Mouse (Mus musculus) spleen, postnatal 4 days (tissue): ENCODE results near the gene Uncx.
"Not testable (repeated sequence)": the region's sequence is repeated elsewhere in the genome, so short reads cannot be mapped to it uniquely, and the experiment has no call there.

Experiments used
- DNase-seq, 2 experiments: peaks; one replicate each; pipeline ENCODE4 v3.0.0; 2022; ENCODE audit warnings: low spot score in 2 of 2

Gene Uncx

DNA sequence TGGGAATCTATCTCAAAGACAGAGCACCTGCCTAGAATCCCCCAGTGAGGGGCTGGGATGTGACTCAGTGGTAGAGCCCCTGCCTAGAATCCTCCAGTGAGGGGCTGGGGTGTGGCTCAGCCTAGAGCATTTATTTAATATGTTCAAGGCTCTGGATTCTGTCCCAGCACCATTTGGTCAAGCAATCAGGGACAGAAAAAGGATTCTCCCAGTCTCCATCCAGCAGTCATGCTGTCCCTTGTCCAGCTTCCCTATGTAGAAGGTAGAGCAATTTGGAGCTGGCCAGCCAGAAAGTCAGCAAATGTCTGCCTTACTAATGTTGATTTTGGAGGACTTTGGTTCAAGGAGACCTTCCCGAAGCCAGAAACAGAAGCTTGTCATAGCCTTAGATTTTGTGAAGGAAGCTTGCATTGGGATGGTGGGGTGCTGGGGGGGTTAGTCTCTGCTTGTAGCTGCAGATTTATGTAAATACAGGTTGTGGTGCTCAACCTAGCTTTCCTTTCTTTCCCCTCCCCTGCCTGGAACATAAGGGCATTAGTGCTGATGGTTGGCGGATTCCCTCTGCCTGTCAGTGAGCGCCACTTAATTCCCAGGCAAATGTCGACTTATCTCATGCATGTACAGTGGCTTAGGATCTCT is 18.2 kb downstream of the Uncx start:
- no peak for DNase-seq

DNA sequence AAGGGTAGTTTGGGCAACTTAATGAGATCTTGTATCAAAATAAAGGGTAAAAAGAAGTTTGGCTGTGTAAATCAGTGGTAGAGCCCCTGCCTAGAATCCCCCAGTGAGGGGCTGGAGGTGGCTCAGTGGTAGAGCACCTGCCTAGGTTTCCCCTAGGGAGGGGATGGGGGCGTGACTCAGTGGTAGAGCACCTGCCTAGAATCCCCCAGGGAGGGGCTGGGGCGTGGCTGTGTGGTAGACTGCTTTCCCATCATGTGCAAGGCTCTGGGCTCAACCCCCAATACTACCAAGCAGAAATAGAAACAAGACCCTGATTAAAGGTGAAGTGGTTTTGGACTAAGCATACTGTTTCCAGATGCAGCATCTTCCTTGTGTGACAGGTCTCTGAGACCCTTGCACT is 21.4 kb downstream of the Uncx start:
- DNase-seq: no peak

DNA sequence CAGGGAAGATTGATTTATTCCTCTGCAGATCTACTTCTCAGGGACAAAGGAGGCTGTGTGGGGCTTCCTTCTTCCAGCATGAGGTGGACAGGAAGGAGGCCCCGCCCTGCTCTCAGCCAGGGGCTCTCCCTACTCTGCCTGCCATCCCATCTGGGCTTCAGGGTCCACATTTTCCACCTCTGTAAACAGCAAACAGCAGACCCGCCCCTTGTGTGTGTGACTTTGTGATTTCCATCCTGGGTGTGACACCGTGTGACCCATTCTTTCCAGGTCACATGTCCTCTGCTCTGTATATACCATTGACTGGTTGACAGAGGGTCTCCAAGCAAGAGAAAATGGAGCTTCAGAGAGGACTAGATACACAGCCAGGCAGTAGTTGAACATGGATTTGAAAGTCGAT is 22.2 kb downstream of the Uncx start:
- no peak for DNase-seq

DNA sequence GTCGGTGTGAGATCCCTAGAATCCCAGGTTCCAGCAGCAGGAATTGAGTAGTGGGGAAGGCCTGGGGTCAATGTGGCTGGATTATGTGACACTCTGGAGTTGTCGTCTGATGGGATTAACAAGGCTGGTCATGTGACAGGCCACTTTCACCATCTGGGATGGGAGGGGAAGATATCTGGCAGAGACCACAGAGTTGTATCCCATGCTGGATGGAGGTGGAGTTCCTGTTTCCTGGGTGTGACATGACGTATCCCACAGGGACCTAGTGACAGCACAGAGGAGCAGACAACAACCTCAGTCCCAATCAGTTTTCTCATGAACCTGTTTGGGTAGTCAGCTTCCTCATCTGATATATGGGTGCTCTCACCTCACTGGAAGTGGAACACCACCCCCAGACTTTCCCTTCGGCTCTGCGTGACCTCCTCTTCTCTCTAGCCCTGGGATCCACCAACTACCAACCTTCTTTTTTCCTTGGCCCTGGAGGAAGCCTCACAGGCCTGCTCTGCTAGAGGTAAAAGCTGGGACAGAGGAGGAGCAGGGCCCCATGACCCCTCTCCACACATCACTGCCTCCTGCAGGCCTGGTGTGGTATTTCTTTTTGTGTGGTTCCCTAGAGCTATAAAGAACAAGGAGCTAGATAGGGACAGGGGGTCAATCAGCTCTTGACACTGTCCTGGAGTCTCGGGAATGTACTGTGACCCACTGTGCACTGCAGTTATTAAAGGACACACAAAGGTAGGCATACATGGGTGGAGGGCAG is 23.5 kb downstream of the Uncx start:
- no peak for DNase-seq

DNA sequence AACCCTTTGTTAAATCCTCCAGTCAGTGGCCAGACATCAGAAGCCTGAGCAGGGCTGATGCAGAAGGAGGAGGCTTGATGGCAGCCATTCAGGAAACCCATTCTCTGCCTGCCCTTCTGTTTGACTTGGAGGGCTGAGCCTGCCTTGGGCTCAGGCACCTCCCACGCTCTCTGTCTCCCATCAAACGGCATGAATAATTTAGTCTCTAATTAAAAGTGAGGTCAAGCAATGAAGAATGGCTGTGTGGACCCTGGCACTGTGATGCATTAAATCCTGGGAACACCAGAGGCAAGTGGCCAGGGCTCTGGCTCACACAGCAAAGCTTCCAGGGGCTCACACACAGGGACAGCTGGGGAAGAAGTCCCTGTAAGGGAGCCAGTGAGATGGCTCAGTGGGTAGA is 24.8 kb downstream of the Uncx start:
- no peak for DNase-seq

DNA sequence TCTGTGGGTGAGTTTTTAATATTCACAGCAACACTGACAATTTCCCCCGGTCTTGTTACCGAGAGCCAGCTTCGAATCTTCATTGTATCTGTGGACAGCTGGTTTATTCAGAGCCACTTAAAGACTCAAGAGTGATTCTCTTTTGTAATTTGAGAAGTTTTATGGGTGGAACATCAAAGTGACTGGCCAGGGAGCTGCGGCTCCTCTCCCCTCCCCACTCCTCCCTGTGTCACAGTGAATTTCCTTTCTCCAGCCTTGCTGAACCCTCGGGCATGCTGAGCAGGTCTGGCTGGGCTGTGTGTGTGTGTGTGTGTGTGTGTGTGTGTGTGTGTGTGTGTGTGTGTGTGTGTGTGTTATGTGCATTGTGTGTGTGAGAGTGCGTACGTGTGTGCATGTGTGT is 29.2 kb downstream of the Uncx start:
- no peak for DNase-seq

DNA sequence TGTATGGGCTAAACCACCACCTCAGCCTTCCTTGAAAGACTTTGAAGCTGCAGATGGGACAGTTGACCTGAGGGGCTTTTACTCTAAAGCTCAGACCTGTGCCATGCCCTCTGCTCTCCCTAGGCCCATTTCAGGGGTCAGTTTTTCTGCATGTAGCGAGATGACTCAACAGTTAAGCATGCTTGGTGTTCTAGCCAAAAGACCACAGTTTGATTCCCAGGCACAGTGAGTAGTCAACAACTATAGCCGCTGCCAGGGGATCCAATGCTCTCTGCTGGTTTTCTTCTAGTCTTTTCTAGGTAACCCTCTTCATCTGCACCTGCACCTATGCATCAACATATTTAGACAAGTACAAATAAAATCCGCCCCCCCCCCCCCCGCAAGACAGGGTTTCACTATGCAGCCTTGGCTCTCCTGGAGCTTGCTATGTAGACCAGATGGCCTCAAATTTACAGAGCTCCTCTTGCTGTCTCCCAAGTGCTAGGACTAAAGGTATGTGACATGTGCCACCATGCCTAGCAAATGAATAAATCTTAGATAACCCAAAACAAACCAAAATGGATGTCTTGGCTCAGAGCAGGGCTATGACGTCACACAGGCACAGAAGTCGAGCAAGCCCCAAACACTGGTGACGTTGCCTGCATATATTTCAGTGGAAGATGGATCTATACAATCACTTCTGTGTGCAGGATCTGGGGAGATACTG is 30.5 kb downstream of the Uncx start:
- no peak for DNase-seq

DNA sequence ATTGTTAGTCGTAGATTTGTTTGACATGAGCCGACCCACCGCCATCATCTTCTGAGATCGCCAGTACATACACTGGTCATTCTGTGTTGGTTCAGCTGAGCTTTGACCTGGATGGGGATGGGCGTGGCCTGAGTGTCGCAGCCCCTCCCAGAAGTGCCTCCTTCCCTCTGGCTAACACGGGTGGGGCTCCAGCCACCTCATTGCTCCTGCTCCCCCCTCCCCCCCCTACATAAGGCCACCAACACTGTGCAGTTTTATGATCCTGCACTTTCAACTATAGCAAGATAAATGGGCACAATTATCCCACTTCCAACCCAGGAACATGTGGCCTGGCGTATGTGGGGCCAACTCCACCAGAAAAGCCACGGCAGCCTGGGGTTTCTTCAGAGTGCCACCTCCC is 31.8 kb downstream of the Uncx start:
- DNase-seq: no peak

DNA sequence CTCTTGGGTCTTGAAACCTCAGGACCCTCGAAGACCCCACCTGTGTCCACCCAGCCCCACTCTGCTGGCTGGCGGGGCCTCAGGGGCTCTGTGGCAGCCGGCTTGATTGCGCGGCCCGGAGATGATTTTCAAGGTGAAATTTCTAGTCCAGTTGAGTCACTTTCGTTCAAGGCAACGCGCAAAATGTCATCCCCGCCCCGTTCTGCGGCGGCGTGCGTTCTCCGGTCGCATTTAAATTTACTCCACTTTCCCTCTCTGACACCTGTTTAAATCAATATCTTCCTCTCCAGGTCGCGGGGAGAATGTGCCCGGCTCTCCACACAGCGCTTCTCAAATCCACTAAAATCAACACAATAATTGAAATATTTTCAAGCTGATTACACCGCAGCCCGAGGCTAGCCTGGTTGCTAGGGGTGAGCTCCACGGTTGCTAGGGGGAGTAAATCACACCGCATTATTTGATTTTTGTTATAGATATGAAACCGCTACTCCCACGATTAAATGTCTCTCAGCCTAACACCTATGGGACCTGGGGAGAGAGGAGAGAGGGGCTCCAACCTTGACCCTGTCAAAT is 37.0 kb downstream of the Uncx start:
- DNase-seq: no peak

DNA sequence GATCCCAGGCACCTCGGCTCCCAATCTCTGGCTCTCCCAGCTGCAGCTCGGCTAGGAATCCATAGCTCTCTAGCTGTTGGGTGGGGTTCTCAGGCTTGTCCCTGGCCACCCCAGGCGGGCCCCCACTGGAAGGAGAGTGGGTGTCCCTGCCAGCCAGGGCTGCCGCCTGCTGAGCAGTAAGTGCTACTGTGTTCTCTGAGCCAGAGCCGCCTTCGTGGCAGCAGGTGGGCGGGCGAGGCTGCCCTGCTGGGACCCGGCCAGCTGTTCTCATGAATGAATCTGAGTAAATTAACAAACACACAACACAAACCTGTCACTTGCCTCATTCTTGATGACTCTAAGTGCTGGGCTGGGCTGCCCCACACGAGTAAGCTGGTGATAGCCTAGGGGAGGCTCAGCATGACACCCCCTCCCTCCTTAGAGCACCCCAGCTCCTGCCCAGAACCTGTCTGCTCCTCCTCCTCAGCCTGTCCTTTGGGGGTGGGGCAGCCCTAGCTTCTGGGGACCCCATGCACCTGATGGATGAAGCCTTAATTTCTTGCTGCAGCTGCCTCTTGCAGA is 38.1 kb downstream of the Uncx start:
- DNase-seq: no peak

DNA sequence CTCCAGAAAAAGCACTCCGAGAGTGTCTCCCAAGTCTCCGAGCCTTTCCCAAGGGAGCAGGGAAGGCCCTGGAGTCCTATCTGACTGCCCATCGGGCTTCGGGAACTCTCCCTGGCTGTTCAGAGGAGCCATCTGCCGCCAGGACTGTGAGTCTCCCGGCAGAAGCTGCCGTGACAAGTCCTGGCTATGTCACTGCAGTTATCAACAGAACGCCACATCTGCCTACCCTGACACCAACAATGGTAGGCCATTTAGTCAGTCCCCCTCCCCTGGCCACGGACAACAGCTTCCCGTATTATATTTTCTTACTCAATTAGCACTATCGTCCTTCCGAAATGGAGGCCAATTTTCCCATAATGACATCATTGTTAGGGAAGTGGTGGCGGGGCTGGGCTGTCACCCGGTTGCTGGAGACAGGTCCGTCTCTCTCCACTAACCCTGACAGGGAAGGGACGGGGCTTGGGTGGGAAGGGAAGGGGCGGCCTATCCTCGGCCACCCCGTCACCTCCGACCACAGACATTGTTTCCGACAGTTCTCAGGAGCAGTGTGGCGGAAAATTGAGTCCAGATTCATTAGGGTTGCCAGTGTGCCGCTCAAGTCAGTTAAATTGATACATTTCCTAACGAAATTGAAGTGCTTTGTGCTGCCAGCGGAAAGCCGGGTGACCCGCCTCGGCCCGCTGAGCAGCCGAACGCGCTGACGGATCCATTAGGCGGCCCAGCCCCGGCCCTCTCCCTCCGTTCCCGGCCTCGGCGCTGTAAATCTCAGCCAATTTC is 41.9 kb downstream of the Uncx start:
- DNase-seq: no peak

DNA sequence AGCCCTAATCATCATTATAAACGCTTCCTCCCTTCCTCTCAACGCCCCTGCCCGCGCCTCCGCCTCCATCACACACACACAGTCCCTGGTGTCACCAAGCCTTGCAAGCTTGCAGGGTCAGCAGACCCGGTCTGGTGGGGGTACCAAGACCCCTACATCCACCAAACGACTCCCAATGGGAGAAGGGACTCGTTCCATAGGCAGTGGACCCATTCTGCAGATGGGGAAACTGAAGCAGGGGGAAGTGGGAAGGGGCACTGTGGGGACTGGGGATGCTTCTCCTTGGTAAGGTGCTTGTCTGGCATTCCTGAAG is 42.4 kb downstream of the Uncx start:
- no peak for DNase-seq

DNA sequence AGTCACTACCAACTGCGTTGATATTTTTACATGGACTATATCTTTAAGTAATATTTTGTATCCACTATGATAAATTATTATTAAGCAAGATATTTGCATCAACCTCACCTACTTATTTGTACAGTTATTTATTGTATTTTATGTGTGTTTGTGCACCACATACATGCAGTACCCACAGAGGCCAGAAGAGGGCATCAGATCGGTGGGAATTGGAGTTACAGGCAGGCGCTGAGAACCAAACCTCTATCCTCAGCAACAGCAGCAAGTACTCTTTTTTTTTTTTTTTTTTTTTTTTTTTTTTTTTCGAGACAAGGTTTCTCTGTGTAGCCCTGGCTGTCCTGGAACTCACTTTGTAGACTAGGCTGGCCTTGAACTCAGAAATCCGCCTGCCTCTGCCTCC is 44.2 kb downstream of the Uncx start:
- not testable (repeated sequence) for DNase-seq

DNA sequence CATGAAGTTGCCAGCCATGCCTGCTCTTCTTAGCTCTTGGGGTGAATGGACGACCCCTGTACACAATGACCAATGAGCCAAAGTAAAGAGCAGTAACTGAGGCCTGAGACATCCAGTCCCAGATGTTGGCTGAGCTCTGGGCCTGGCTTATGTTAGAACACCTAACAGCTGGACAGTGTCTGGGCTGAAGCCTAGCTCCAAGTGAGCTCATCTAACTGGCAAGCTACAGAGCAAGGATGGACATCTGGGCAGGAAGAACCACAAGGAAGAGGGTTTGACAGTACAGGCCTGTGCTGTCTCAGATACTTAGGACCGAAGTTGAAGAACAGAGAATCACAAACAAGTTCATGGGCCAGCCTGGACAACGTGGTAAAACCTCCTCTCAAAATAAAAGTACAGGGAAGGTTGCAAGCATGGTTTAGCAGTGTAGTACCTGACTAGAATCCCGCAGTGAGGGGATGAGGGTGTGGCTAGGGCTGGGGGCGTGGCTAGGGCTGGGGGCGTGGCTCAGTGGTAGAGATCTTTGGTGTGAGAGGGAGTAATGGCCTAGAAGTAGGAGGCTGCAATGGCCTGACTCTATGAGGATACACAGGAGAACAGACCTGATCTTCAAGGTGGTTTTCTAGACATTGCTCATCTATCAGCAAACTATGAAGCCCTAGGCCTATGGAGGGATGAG is 47.5 kb downstream of the Uncx start:
- not testable (repeated sequence) for DNase-seq

DNA sequence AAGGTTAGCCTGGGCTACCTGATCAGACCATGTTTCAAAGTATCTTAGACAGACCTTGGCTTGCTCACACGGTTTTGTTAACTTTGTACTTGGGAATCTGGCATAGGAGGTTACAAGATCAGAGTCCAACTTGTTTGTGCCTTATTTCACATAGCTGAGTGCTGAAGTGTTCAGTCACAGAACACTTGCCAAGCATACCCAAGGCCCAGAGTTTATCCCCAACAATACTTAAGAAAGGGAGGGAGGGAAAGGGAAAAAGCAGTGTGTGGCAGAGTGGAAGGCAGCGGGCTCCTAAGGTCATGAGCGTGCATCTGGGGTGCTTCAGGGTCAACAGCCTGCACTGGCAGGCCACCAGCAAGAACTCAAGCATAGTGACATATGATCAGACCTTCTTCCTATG is 48.7 kb downstream of the Uncx start:
- DNase-seq: no peak

DNA sequence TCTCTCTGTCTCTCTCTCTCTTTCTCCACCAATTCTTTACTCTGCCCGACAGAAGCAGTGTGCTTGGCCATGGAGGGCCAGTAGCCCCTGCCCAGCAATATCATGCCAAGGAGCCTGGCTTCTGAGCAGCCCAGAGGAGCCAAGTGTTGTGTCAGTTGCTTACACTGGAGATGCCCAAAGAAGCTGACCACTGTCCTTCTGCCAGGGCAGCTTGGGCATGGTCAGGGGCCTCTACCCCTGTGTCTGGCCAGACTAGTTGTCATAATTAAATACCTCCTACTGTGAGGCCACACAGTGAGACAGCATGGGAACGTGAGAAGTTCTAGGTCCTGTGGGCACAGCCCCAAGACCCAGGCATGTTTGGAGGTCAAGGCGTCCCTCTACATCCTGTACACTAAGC is 49.6 kb downstream of the Uncx start:
- DNase-seq: no peak

DNA sequence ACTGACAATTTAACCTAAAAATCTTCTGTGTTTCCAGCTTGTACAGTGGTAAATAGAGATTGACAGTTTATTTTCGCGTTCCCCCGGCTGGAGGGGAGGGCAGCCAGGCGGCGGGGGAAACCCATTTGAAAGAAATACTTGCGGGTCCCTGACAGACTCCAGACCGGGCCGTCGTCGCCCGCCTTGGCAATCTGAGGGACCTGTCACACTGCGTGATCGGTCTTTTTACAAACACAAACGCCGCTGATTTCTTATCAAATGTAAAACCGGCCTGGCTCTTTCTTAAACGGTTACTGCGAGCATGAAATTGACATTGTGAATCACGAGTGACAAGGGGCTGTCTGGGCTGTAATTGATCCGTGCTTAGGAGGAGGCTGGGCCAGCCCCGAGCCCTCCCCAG is 50.5 kb downstream of the Uncx start:
- DNase-seq: no peak

DNA sequence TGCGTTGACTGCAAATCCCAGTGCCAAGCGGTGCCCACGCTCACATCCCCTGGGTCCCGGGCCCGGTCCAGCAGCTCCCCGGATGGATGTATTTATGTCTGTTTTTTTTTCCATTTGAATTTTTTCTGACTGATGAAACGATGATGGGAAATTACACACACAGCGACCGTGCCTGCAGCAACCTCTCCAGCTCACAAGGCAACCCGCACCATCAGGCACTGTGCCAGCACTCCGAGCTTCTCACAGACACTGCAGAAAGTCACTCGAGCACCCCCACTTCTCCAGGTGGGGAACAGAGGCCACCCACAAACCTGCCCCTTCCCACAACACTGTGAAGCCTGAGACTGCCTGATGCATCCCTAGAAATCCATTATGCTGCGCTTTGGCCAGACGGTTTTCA is 51.7 kb downstream of the Uncx start:
- DNase-seq: no peak
